Mouse (Mus musculus) midbrain, embryonic 15.5 days (tissue): ENCODE measurements around the gene Cpeb3. TPM values are rescaled to one million over a fixed set of nuclear protein-coding genes. Genes with fewer than 3 reads are reported as not detected.

Experiments
- ATAC-seq: fragments of 200-750 bp; cut with Nextera tagmentation; replicated peaks from 2 replicates; pipeline ENCODE4 v1.8.0; 2017; ENCODE audit warnings: moderate TSS enrichment
- H3K27ac ChIP-seq: fragments of 300-500 bp; sonication (generic); 2 replicates; pipeline ENCODE4 v1.5.1; 2015; ENCODE audit warnings: mild to moderate bottlenecking, inconsistent platforms
- H3K27me3 ChIP-seq: fragments of 300-500 bp; sonication (generic); replicated peaks from 2 replicates; pipeline ENCODE4 v1.6.1; 2015; ENCODE audit warnings: inconsistent platforms
- H3K36me3 ChIP-seq: fragments of 300-500 bp; sonication (generic); replicated peaks from 2 replicates; pipeline ENCODE4 v1.6.1; 2015; ENCODE audit warnings: inconsistent platforms
- H3K4me1 ChIP-seq: fragments of 300-500 bp; sonication (generic); 2 replicates; pipeline ENCODE4 v1.6.1; 2015; ENCODE audit warnings: inconsistent platforms
- H3K4me2 ChIP-seq: fragments of 300-500 bp; sonication (generic); 2 replicates; pipeline ENCODE4 v1.6.1; 2015; ENCODE audit warnings: inconsistent platforms, mild to moderate bottlenecking, moderate library complexity
- H3K4me3 ChIP-seq: fragments of 300-500 bp; sonication (generic); 2 replicates; pipeline ENCODE4 v1.5.1; 2015; ENCODE audit warnings: mild to moderate bottlenecking, inconsistent platforms
- H3K9ac ChIP-seq: fragments of 300-500 bp; sonication (generic); 2 replicates; pipeline ENCODE4 v1.6.1; 2015; ENCODE audit warnings: mild to moderate bottlenecking, inconsistent platforms
- H3K9me3 ChIP-seq: fragments of 300-500 bp; sonication (generic); 2 replicates; pipeline ENCODE4 v1.6.1; 2016; ENCODE audit warnings: inconsistent platforms
- WGBS: fragments of 180-500 bp; shearing (Covaris S2); methylation state at CpG from one replicate; pipeline ENCODE4 v1.1.7; 2015; ENCODE audit warnings: mixed read lengths; 5-methylcytosine and 5-hydroxymethylcytosine counted together
- polyA plus RNA-seq: library from polyadenylated mRNA; unstranded; fragments of >200 nt; fragmentation: Nextera tagmentation; extraction: Ambion mirVana; gene quantifications from 2 replicates; pipeline ENCODE4 v1.2.1, GENCODE M21; 2015

Cpeb3 gene
- polyA plus RNA-seq, 1 experiment from 2014 or later: 14.1 TPM

DNA sequence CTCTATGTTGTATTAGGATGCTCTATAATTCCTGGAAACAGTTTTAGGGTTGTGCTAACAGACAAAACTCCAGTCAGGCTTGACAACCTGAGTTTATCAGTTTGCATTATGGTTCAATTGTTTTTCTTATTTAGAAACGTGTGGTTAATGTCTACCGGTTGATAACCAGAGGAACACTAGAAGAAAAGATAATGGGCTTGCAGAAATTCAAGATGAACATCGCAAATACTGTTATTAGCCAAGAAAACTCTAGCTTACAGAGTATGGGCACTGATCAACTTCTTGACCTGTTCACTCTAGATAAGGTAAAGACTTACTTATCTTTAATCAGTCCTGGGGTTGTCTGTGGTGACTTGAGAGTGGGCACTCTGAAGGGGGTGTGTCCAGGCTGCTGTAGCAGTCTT lies 198.5 kb downstream of the Cpeb3 start:
- Histone ChIP-seq H3K27me3 (no peaks in the 10 kb centered on the region), H3K4me2 (no peak overlapping the region), H3K9ac (no peak overlapping the region), H3K9me3 (no peaks in the 10 kb centered on the region), H3K36me3 (peaks cover 39% of the 10 kb centered on the region), H3K27ac (no peak overlapping the region), H3K4me3 (no peak overlapping the region), H3K4me1 (no peaks in the 10 kb centered on the region)
- ATAC-seq: no peak
- WGBS: 95% methylated on average over 3 of the region's 3 CpGs

DNA sequence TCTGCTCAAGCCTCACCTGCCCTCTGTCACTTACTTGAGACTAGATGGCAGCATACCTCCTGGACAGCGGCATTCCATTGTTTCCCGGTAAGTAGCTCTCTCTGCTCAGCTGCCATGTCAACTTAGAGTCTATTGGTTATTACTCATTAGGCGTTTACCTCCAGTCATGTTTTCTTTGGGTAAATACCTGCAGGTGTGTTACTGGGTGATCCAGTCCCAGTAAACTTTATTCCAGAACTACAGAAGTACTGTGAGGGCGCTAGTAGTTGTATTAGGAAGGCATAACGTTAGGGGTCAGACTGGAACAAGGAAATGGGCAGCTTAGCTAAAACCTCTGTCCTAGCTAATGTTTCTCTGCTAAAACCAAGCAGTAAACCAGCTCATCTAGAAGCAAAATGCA lies 203.8 kb downstream of the Cpeb3 start:
- no peak overlapping the region for H3K4me3 ChIP-seq
- no peaks in the 10 kb centered on the region for H3K9me3 ChIP-seq
- no peaks in the 10 kb centered on the region for H3K27me3 ChIP-seq
- H3K36me3 ChIP-seq: peaks cover 36% of the 10 kb centered on the region
- no peak for ATAC-seq
- no peak overlapping the region for H3K9ac ChIP-seq
- H3K27ac ChIP-seq: no peak overlapping the region
- H3K4me2 ChIP-seq: no peak overlapping the region
- 90% methylated on average over 5 of the region's 5 CpGs for WGBS
- no peaks in the 10 kb centered on the region for H3K4me1 ChIP-seq

Other genes with a start within 250 kb of the Cpeb3 start
- gene March5, start 1.1 kb downstream of the Cpeb3 start, polyA plus RNA-seq: 101 and 103 TPM in 2 replicates
- gene Ide, start 129.3 kb upstream of the Cpeb3 start, polyA plus RNA-seq: 37.8 and 39.0 TPM in 2 replicates
- 8.4 and 11.3 TPM in 2 replicates for gene Kif11, start 167.8 kb upstream of the Cpeb3 start, polyA plus RNA-seq
- gene Hhex, start 226.2 kb upstream of the Cpeb3 start, polyA plus RNA-seq: 5.1 and 5.2 TPM in 2 replicates